In the genomic region with DNA sequence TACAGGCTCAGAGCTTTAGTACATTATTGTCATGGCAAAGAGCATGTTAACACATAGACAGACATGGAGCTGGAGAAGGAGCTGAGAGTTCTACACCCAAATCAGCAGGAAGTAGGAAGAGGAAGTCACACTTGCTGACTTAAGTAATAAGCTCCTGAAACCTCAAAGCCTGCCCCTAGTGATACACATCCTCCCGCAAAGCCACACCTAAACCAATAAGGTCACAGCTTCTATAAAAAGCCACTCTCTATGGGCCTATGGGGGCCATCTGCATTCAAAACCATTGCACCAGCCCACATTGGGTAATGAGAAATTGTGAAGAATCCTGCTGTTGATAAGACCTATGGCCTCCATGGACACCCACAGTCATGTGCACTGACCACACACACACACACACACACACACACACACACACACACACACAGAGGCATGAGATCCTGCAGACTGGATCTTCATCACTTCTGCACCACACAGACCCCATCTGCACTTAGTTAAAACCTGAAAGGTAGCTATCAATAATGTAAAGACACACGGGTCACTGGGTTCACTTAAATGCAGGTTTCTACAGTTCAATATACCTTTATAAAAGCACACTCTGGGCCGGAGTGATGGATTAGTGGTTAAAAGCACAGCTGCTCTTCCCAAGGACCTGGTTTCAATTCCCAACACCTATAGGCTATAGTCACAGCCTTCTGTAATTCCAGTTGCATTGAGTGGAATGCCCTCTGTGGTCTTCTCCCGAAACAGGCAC, we compare ENCODE assay signal across 39 mouse cellular contexts.
DNase-seq lines count a peak whose midpoint lies in the region; ATAC-seq lines count a peak whose summit lies in the region.
"Had no signal": no experiment of that assay in that cellular context is flagged by ENCODE, and none has a peak within 500 bp of the region (broad histone marks: within the 10 kb centered on the region; RNA-seq: fewer than 3 reads in every experiment).

No protein-coding gene starts in this region.

- no peaks in the 10 kb centered on the region for H3K36me3 ChIP-seq in hindbrain, embryonic 13.5 days
- no peaks in the 10 kb centered on the region for H3K36me3 ChIP-seq in kidney, embryonic 15.5 days
- H3K36me3 ChIP-seq: embryonic facial prominence, embryonic 13.5 days; forebrain, embryonic 12.5 days; heart, embryonic 12.5 days; intestine, embryonic 15.5 days; liver, embryonic 15.5 days; lung, embryonic 15.5 days; midbrain, embryonic 10.5 days; neural tube, embryonic 13.5 days had no signal

- H3K27me3 ChIP-seq in hindbrain, embryonic 13.5 days = no peaks in the 10 kb centered on the region
- H3K27me3 ChIP-seq in kidney, embryonic 15.5 days = no peaks in the 10 kb centered on the region
- H3K27me3 ChIP-seq: CH12.LX; embryonic facial prominence, embryonic 13.5 days; forebrain, embryonic 12.5 days; heart, embryonic 12.5 days; intestine, embryonic 15.5 days; liver, embryonic 15.5 days; lung, embryonic 15.5 days; neural tube, embryonic 13.5 days had no signal

- H3K27ac ChIP-seq in hindbrain, embryonic 13.5 days = no peak overlapping the region
- no peak overlapping the region for H3K27ac ChIP-seq in kidney, embryonic 15.5 days
- H3K27ac ChIP-seq: embryonic facial prominence, embryonic 13.5 days; forebrain, embryonic 12.5 days; heart, adult 2 months; intestine, embryonic 15.5 days; kidney, postnatal 0 days; liver, embryonic 15.5 days; lung, embryonic 15.5 days; midbrain, embryonic 10.5 days; neural tube, embryonic 13.5 days; stomach, postnatal 0 days had no signal

- ATAC-seq in common myeloid progenitor, adult 5-6 weeks (replicated peaks; ENCODE audit: low read depth, poor library complexity, severe bottlenecking) = peak; percentile 81
- ATAC-seq in granulocyte monocyte progenitor cell, adult 5-6 weeks (replicated peaks; ENCODE audit: poor library complexity, severe bottlenecking) = peak; percentile 97
- peak; percentile 97 for ATAC-seq in megakaryocyte progenitor cell, adult 5-6 weeks (replicated peaks; ENCODE audit: poor library complexity)
- no peak for ATAC-seq in hindbrain, embryonic 13.5 days (ENCODE audit: low FRiP score)
- ATAC-seq in erythroblast, adult 5-6 weeks (replicated peaks; ENCODE audit: low FRiP score, poor library complexity, severe bottlenecking) = no peak
- ATAC-seq in kidney, embryonic 15.5 days (replicated peaks; ENCODE audit: low FRiP score) = no peak
- ATAC-seq: activated CD4-positive, CD25-positive, alpha-beta regulatory T cell, adult 4 months; hindbrain, embryonic 16.5 days; intestine, embryonic 15.5 days; midbrain, embryonic 16.5 days had no signal

- no peak overlapping the region for H3K4me3 ChIP-seq in hindbrain, embryonic 13.5 days
- no peak overlapping the region for H3K4me3 ChIP-seq in kidney, embryonic 15.5 days (replicated peaks)
- H3K4me3 ChIP-seq: embryonic facial prominence, embryonic 13.5 days; erythroblast, embryonic 14.5 days; forebrain, embryonic 12.5 days; heart, adult 2 months; heart, embryonic 12.5 days; intestine, embryonic 15.5 days; liver, embryonic 15.5 days; lung, embryonic 15.5 days; midbrain, embryonic 10.5 days; myocyte; neural tube, embryonic 13.5 days had no signal

- peak; percentile 37 for DNase-seq in embryo, embryonic 10 days (ENCODE audit: low spot score)
- no peak for DNase-seq in embryo, embryonic 9.5 days (ENCODE audit: extremely low spot score)
- DNase-seq: adrenal gland, postnatal 10 days; cerebellum, adult 11-12 months; cerebellum, adult 9-11 months; gastrocnemius, postnatal 25 days; heart, adult 2 months; heart, postnatal 4 days; kidney, adult 2 months; kidney, postnatal 4 days; left cerebral cortex, postnatal 4 days; liver; lung, postnatal 4 days; right cerebral cortex, adult 18-20 months; spleen, adult 18-20 months; thymus, adult 18-20 months; thymus, postnatal 25 days had no signal

- no peaks in the 10 kb centered on the region for H3K9me3 ChIP-seq in hindbrain, embryonic 13.5 days
- H3K9me3 ChIP-seq in kidney, embryonic 15.5 days (replicated peaks) = no peaks in the 10 kb centered on the region
- H3K9me3 ChIP-seq: embryonic facial prominence, embryonic 13.5 days; forebrain, embryonic 12.5 days; heart, embryonic 12.5 days; intestine, embryonic 15.5 days; liver, embryonic 15.5 days; lung, embryonic 15.5 days; midbrain, embryonic 10.5 days; neural tube, embryonic 13.5 days had no signal

- no peak overlapping the region for H3K9ac ChIP-seq in hindbrain, embryonic 13.5 days
- H3K9ac ChIP-seq in kidney, embryonic 15.5 days = no peak overlapping the region
- H3K9ac ChIP-seq: embryonic facial prominence, embryonic 13.5 days; forebrain, embryonic 12.5 days; heart, embryonic 12.5 days; intestine, embryonic 15.5 days; liver, embryonic 15.5 days; lung, embryonic 15.5 days; neural tube, embryonic 13.5 days had no signal

- H3K4me1 ChIP-seq in hindbrain, embryonic 13.5 days (replicated peaks) = no peaks in the 10 kb centered on the region
- H3K4me1 ChIP-seq in kidney, embryonic 15.5 days = no peaks in the 10 kb centered on the region
- H3K4me1 ChIP-seq: embryonic facial prominence, embryonic 13.5 days; forebrain, embryonic 12.5 days; heart, embryonic 12.5 days; intestine, embryonic 15.5 days; liver, embryonic 15.5 days; lung, embryonic 15.5 days; midbrain, embryonic 10.5 days; neural tube, embryonic 13.5 days had no signal

- H3K4me2 ChIP-seq in hindbrain, embryonic 13.5 days = no peak overlapping the region
- no peak overlapping the region for H3K4me2 ChIP-seq in kidney, embryonic 15.5 days
- H3K4me2 ChIP-seq: embryonic facial prominence, embryonic 13.5 days; forebrain, embryonic 12.5 days; heart, embryonic 12.5 days; intestine, embryonic 15.5 days; liver, embryonic 15.5 days; lung, embryonic 15.5 days; neural tube, embryonic 13.5 days had no signal

- WGBS in hindbrain, embryonic 13.5 days = 86% methylated on average over 4 of the region's 4 CpGs
- WGBS in kidney, embryonic 15.5 days = 83% methylated on average over 4 of the region's 4 CpGs

Comparison
In these comparisons a context has a peak if more than half of its experiments do, and no peak if none do; other contexts are left out.
1. ATAC-seq: peak in common myeloid progenitor, adult 5-6 weeks (single experiment), granulocyte monocyte progenitor cell, adult 5-6 weeks (single experiment) and megakaryocyte progenitor cell, adult 5-6 weeks (single experiment); none in hindbrain, embryonic 13.5 days (single experiment), erythroblast, adult 5-6 weeks (single experiment) and kidney, embryonic 15.5 days (single experiment).